In genomic region chr5:125876296-125876695, GRCm38 (mm10) we compare ENCODE assay signal across 16 mouse cellular contexts.
DNase-seq lines count a peak whose midpoint lies in the region; TF ChIP-seq lines count a peak whose summit lies in the region.
"Had no signal": no experiment of that assay in that cellular context is flagged by ENCODE, and none has a peak within 500 bp of the region (broad histone marks: within the 10 kb centered on the region; RNA-seq: fewer than 3 reads in every experiment).

No protein-coding gene starts in this region.

- intact Hi-C loops in gastrocnemius, adult 2 months (cut with DNase I), result no loop called here

- no peak overlapping the region for H3K27ac ChIP-seq in gastrocnemius, adult 2 months
- H3K27ac ChIP-seq: embryonic facial prominence, embryonic 12.5 days; forebrain, embryonic 12.5 days; heart, embryonic 13.5 days; hindbrain, embryonic 15.5 days had no signal

- H3K4me3 ChIP-seq in gastrocnemius, adult 2 months, result no peak overlapping the region
- H3K4me3 ChIP-seq: embryonic facial prominence, embryonic 12.5 days; forebrain, embryonic 12.5 days; heart, embryonic 13.5 days; hindbrain, embryonic 15.5 days had no signal

- peak; percentile 34 for DNase-seq in gastrocnemius, adult 2 months
- DNase-seq in gastrocnemius, postnatal 4 days (ENCODE audit: low spot score in 2 of 2), result no peak
- DNase-seq in testis, postnatal 10 days (ENCODE audit: low spot score), result peak; percentile 12
- DNase-seq in testis, postnatal 14 days (ENCODE audit: low spot score), result no peak
- peak; percentile 30 for DNase-seq in gastrocnemius, postnatal 25 days
- DNase-seq in ovary, adult 18-20 months (ENCODE audit: low spot score), result no peak
- DNase-seq: adrenal gland, adult 8-10 months; adrenal gland, postnatal 36 days; cerebellum, adult 11-12 months; cerebellum, adult 9-10 months; cerebellum, postnatal 25 days; heart, postnatal 36 days had no signal

- TF ChIP-seq CTCF in gastrocnemius, adult 2 months (IDR thresholded peaks at IDR 0.05), result no peak

Comparison
In these comparisons a context has a peak if more than half of its experiments do, and no peak if none do; other contexts are left out.
1. DNase-seq: peak in gastrocnemius, adult 2 months (single experiment), testis, postnatal 10 days (single experiment) and gastrocnemius, postnatal 25 days (single experiment); none in gastrocnemius, postnatal 4 days (0 of 2), testis, postnatal 14 days (single experiment) and ovary, adult 18-20 months (single experiment).